Mouse (Mus musculus): ENCODE data around the gene Slc9a3.

- no peak for TF ChIP-seq CTCF (IDR thresholded peaks at IDR 0.05; ENCODE audit: borderline replicate concordance, control insufficient read depth, extremely low read depth, insufficient read depth, low read length, poor library complexity)
- no peak for TF ChIP-seq POLR2A (IDR thresholded peaks at IDR 0.05; ENCODE audit: control insufficient read depth, extremely low read depth, insufficient read depth, low read length, poor library complexity)
Observed at GRCm38 (mm10) chr13:74169446-74170164, 48.3 kb downstream of the Slc9a3 start.

Measured in thymus, adult 2 months (tissue).